Mouse (Mus musculus) megakaryocyte, embryonic 14.5 days (primary cell): ENCODE data around the gene Nsun2.

Source experiments
- FLI1 ChIP-seq: IDR thresholded peaks from 2 replicates; pipeline ENCODE4 v1.6.1; 2012; ENCODE audit warnings: low read length, inconsistent platforms, mixed read lengths
- GATA1 ChIP-seq: IDR thresholded peaks from 3 replicates; pipeline ENCODE4 v1.6.1; 2012; ENCODE audit warnings: mixed read lengths, low read length, inconsistent platforms, borderline replicate concordance

DNA sequence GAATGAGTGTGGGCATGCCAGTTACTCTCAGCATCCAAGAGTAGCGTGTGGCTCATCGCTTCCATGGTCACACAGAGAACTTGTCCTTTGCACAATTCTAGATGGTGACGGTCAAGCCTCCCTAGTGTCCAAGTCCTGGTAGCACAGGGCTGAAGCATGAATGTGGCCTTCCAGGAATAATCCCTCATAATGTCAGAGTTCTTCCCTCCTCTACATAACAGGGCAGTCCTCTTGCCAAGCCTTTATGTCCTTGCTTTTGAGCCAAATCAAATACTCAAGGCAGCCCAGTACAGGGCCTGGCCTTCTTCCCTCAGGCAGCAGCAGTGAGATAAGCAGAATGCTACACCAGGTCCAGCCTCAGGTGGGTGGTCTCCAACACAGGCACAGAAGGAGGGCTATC is 25.9 kb upstream of the Nsun2 start:
- TF ChIP-seq GATA1, result no peak
- TF ChIP-seq FLI1, result no peak
